Mouse (Mus musculus) CD4-positive helper T cell, adult 2 months (primary cell): ENCODE data around the gene Faf2.

Source experiments
- DNase-seq: peaks from one replicate; pipeline ENCODE4 v3.0.0-alpha.2; 2012; ENCODE audit warnings: low read depth, missing footprints, low spot score

Gene Faf2

GRCm38 (mm10) chr13:54680184-54680853 lies 58.7 kb downstream of the Faf2 start:
- DNase-seq: no peak

GRCm38 (mm10) chr13:54681291-54681690 lies 59.7 kb downstream of the Faf2 start:
- DNase-seq: no peak

GRCm38 (mm10) chr13:54683301-54683700 lies 61.7 kb downstream of the Faf2 start:
- DNase-seq: no peak

GRCm38 (mm10) chr13:54684140-54684896 lies 62.7 kb downstream of the Faf2 start:
- DNase-seq: no peak

GRCm38 (mm10) chr13:54685174-54685573 lies 63.6 kb downstream of the Faf2 start:
- no peak for DNase-seq

- no peak for DNase-seq
Observed at GRCm38 (mm10) chr13:54686139-54687053, 64.8 kb downstream of the Faf2 start.

- peak; percentile 93 for DNase-seq
Observed at GRCm38 (mm10) chr13:54687096-54687495, 65.5 kb downstream of the Faf2 start.

- DNase-seq: peak; percentile 98
Observed at GRCm38 (mm10) chr13:54687575-54688424, 66.2 kb downstream of the Faf2 start.

- DNase-seq: no peak
Observed at GRCm38 (mm10) chr13:54690151-54690740, 68.7 kb downstream of the Faf2 start.

GRCm38 (mm10) chr13:54691737-54692136 lies 70.2 kb downstream of the Faf2 start:
- DNase-seq: peak; percentile 43

- peak; percentile 61 for DNase-seq
Observed at GRCm38 (mm10) chr13:54692711-54693557, 71.3 kb downstream of the Faf2 start.

- peak; percentile 100 for DNase-seq
Observed at GRCm38 (mm10) chr13:54693558-54694347, 72.2 kb downstream of the Faf2 start, which contains the start of gene Rnf44. Rnf44 (minus strand) TSS chr13:54693907.

GRCm38 (mm10) chr13:54694348-54695060 lies 72.9 kb downstream of the Faf2 start:
- DNase-seq: no peak

GRCm38 (mm10) chr13:54695479-54696230 lies 74.1 kb downstream of the Faf2 start:
- DNase-seq: no peak

- DNase-seq: no peak
Observed at GRCm38 (mm10) chr13:54701243-54701642, 79.7 kb downstream of the Faf2 start, which contains the start of gene Cdhr2. Cdhr2 (plus strand) TSS chr13:54701461.

GRCm38 (mm10) chr13:54702507-54702906 lies 80.9 kb downstream of the Faf2 start:
- DNase-seq: no peak

- DNase-seq: no peak
Observed at GRCm38 (mm10) chr13:54704890-54705289, 83.3 kb downstream of the Faf2 start.
